Mouse (Mus musculus) heart, adult 2 months (tissue): Measurements from ENCODE around the gene Lpin2. TPM values are rescaled to one million over a fixed set of nuclear protein-coding genes. Genes with fewer than 3 reads are reported as not detected.

Experiments
- DNase-seq, 2 experiments: peaks; one replicate each; pipeline ENCODE4 v3.0.0; 2021
- H3K27ac ChIP-seq: fragments of 200-600 bp; 2 replicates; pipeline ENCODE4 v1.8.1; 2022
- H3K27me3 ChIP-seq: fragments of 200-500 bp; 2 replicates; pipeline ENCODE4 v1.6.1; 2012; ENCODE audit warnings: mild to moderate bottlenecking, low read length, inconsistent platforms, mixed read lengths; ENCODE audit not compliant: control insufficient read depth, insufficient read depth
- H3K36me3 ChIP-seq: fragments of 200-500 bp; 2 replicates; pipeline ENCODE4 v1.6.1; 2012; ENCODE audit warnings: low read length, inconsistent platforms; ENCODE audit not compliant: control insufficient read depth, insufficient read depth
- H3K4me1 ChIP-seq: fragments of 200-500 bp; 2 replicates; pipeline ENCODE4 v1.6.1; 2011; ENCODE audit warnings: low read length; ENCODE audit not compliant: control insufficient read depth, insufficient read depth
- H3K4me3 ChIP-seq: fragments of 200-600 bp; 2 replicates; pipeline ENCODE4 v1.8.1; 2022
- H3K79me2 ChIP-seq: fragments of 200-500 bp; replicated peaks from 2 replicates; pipeline ENCODE4 v1.6.1; 2012; ENCODE audit warnings: mild to moderate bottlenecking, inconsistent platforms, low read length, moderate library complexity, mixed read lengths; ENCODE audit not compliant: control insufficient read depth, insufficient read depth
- H3K9ac ChIP-seq: fragments of 200-500 bp; 2 replicates; pipeline ENCODE4 v1.6.1; 2012; ENCODE audit warnings: low read depth, mild to moderate bottlenecking, control low read depth, inconsistent platforms, low read length, mixed read lengths
- CTCF ChIP-seq: fragments of 200-600 bp; IDR thresholded peaks from 2 replicates; pipeline ENCODE4 v1.8.1; 2022; ENCODE audit warnings: antibody characterized with exemption, mild to moderate bottlenecking, moderate library complexity
- EP300 ChIP-seq: fragments of 200-500 bp; IDR thresholded peaks from 2 replicates; pipeline ENCODE4 v1.6.1; 2011; ENCODE audit warnings: low read depth, low read length, control low read depth; ENCODE audit not compliant: insufficient read depth
- POLR2A ChIP-seq: fragments of 200-500 bp; IDR thresholded peaks from 2 replicates; pipeline ENCODE4 v1.6.1; 2011; ENCODE audit warnings: mild to moderate bottlenecking, low read depth, low read length, control low read depth; ENCODE audit not compliant: insufficient read depth
- WGBS: fragments of 180-500 bp; shearing (Covaris S2); methylation state at CpG from one replicate; pipeline ENCODE4 v1.1.7; 2018; 5-methylcytosine and 5-hydroxymethylcytosine counted together
- intact Hi-C: fragments of 180-260 bp; cut with DNase I; formaldehyde crosslinking; loops from one replicate; pipeline ENCODE4 v1.15.1; 2025
- polyA plus RNA-seq: library from polyadenylated mRNA; depleted of rRNA; stranded (reverse); fragments of >200 nt; gene quantifications from 2 replicates; pipeline ENCODE4 v1.2.3, GENCODE M21; 2012
- total RNA-seq, 2 experiments: library from RNA; stranded (reverse); gene quantifications; 2 replicates each; pipeline ENCODE4 v1.2.3; 2021

The Lpin2 gene
- total and polyA plus RNA-seq, 3 experiments, result 3.4 to 13.1 (median 6.0) TPM

DNA sequence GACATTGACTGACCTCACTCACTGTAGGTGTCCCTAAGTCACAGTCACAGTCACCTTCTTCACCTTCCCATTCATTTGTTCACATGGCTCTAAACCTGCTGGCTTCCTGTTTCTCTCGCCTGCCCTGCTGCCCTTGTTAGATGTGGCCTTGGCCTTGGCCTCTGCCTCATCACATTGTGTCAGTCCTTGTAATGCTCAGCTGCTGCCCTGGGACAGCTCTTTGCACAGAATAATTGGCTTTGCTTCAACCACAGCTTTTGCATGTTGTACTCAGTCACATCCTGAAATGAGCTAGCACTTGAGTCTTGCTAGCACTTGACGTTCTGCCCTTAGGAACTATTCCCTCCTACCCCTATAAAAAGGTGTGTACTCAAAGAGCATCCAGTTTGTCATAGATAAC lies 42.2 kb downstream of the Lpin2 start:
- Histone ChIP-seq H3K36me3 (no peaks in the 10 kb centered on the region; the same call in 1 of the 2 replicates), H3K4me3 (no peak overlapping the region), H3K27ac (no peak overlapping the region), H3K27me3 (no peaks in the 10 kb centered on the region), H3K79me2 (no peaks in the 10 kb centered on the region), H3K4me1 (no peaks in the 10 kb centered on the region; the same call in 1 of the 2 replicates), H3K9ac (no peak overlapping the region)
- TF ChIP-seq EP300 (no peak), CTCF (no peak), POLR2A (no peak)
- 34% methylated on average over 2 of the region's 2 CpGs for WGBS
- DNase-seq, result no peak
- intact Hi-C loops, result no loop called here

DNA sequence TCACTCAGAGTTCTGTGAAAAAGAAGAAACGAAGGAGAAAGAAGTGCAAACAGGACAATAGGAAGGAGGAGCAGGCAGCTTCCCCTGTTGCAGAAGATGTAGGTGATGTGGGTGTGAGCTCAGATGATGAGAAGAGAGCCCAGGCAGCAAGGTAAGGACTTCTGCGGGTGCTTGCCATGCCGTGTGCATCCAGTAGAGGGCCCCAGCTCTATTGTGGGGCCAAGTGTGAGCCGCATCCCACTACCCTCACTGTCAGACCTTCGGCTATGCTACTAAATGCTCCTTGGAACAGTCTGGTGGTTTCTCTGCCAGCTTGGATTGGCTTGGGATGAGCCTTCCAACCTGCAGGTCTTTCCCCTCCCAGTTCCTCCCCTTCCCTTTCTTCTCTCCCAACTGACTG lies 42.7 kb downstream of the Lpin2 start:
- Histone ChIP-seq H3K4me1 (no peaks in the 10 kb centered on the region; the same call in 1 of the 2 replicates), H3K36me3 (no peaks in the 10 kb centered on the region), H3K4me3 (no peak overlapping the region), H3K27me3 (no peaks in the 10 kb centered on the region), H3K27ac (no peak overlapping the region), H3K79me2 (no peaks in the 10 kb centered on the region), H3K9ac (no peak overlapping the region)
- intact Hi-C loops, result no loop called here
- WGBS, result 57% methylated on average over 5 of the region's 5 CpGs
- DNase-seq, result peak; percentile 26 to 52
- TF ChIP-seq CTCF (peak; percentile 77), POLR2A (no peak)

DNA sequence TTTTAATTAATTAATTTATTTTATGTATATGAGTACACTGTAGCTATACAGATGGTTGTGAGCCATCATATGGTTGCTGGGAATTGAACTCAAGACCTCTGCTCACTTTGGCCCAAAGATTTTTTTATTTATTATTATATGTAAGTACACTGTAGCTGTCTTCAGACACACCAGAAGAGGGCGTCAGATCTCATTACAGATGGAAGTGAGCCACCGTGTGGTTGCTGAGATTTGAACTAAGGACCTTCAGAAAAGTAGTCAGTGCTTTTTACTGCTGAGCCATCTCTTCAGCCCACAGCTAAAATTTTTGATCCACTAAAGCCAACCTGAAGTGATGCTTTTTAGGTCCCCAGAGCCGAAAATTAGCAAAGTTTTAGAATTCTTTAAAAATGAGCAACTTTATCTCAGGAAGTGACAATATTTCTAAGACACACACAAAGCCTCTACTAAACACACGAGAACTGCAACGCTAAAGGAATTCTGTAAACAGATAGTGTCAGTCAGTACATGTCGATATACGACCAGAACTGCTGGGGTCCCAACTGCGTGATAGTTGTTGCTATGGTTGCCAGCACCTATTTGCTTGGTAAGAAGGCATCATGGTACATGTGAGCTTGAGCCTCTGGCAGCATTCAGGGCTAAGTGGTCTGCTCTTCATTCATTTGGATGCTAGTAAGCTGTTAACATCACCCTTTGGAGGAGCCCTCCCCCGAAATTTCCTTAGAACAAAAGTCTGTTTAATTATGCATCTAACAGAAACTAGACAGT lies 45.0 kb downstream of the Lpin2 start:
- Histone ChIP-seq H3K4me1 (no peaks in the 10 kb centered on the region), H3K36me3 (no peaks in the 10 kb centered on the region), H3K27me3 (no peaks in the 10 kb centered on the region), H3K9ac (no peak overlapping the region), H3K4me3 (no peak overlapping the region), H3K27ac (no peak overlapping the region), H3K79me2 (no peaks in the 10 kb centered on the region)
- intact Hi-C loops, result no loop called here
- WGBS, result 88% methylated on average over 9 of the region's 9 CpGs
- DNase-seq, result no peak
- TF ChIP-seq CTCF (peak; percentile 25; the same call in 1 of the 2 replicates), POLR2A (no peak)

DNA sequence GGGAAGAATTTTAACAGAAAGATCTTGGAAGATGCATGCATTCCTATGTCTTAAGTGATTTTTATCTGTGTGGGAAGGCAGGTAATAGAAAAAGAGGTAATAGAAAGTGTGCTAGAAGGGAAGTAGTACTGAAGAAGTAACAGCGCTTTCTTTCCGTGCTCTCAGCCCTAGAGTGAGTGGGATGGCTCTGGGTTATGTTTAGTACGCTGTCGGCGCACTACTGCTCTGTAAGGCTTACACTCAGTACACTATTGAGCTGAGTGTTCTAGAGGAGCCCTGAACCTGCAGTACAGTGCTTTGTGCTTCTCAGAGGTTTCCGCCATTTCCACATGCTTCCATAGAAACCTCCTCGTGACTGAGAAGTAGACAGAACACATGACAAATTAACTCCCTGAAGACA lies 46.3 kb downstream of the Lpin2 start:
- no peaks in the 10 kb centered on the region for H3K36me3 ChIP-seq
- no peak for DNase-seq
- no peak overlapping the region for H3K27ac ChIP-seq
- intact Hi-C loops, result no loop called here
- WGBS, result 90% methylated on average over 7 of the region's 7 CpGs
- H3K4me1 ChIP-seq, result no peaks in the 10 kb centered on the region
- no peaks in the 10 kb centered on the region for H3K27me3 ChIP-seq
- H3K4me3 ChIP-seq, result no peak overlapping the region
- no peak overlapping the region for H3K9ac ChIP-seq
- no peaks in the 10 kb centered on the region for H3K79me2 ChIP-seq
- TF ChIP-seq POLR2A (no peak), CTCF (no peak), EP300 (no peak)

DNA sequence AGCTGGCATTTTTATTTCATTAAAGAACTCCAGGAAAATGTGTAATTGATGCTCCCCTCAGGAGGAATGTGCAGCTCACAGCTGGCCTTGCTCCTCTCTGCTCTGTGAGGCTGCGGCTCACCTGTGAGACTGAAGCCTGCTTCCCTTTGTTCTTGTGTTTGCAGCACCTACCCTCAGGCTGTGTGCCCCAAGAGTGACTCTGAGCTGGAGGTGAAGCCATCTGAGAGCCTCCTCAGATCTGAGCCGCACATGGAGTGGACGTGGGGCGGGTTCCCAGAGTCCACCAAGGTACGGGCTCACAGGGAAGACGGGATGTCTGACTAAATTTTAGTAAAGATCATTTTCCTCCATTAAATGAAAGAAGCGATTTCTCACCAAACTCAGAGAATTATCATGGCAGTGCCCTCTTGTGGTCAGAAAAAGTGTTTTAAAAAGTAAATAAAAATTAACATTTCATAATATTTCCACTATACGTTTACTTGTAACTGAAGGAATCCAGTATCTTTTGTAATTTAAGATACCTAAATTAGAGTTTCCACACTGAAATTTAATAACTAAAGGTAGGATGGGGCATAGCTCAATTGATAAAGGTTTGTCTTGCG lies 47.8 kb downstream of the Lpin2 start:
- TF ChIP-seq POLR2A (no peak), EP300 (no peak), CTCF (peak; percentile 65)
- no peaks in the 10 kb centered on the region for H3K27me3 ChIP-seq
- no peak overlapping the region for H3K4me3 ChIP-seq
- no peak overlapping the region for H3K27ac ChIP-seq
- no peaks in the 10 kb centered on the region for H3K36me3 ChIP-seq
- WGBS, result 79% methylated on average over 9 of the region's 9 CpGs
- no peaks in the 10 kb centered on the region for H3K4me1 ChIP-seq
- intact Hi-C loops, result no loop called here
- no peaks in the 10 kb centered on the region for H3K79me2 ChIP-seq
- no peak overlapping the region for H3K9ac ChIP-seq
- no peak for DNase-seq

DNA sequence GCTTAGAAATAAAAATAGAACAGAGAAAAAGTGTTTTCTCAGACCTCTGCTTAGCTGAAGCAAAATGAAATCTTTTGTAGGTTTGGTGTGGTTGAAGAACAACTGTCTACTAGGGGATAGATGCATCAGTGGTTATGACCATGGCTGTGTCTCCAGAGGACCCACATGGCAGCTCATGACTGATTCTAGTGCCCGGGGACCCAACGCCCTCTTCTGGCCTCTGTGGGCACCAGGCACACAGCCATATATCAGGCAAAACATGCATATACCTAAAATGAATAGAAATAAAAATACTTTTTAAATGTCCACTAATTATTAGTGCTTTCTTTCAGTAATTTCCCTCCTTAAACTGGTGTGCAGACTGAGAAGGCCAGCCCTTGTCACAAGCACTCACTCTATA lies 49.6 kb downstream of the Lpin2 start:
- Histone ChIP-seq H3K27ac (no peak overlapping the region), H3K4me3 (no peak overlapping the region), H3K36me3 (no peaks in the 10 kb centered on the region), H3K4me1 (no peaks in the 10 kb centered on the region), H3K27me3 (no peaks in the 10 kb centered on the region), H3K9ac (no peak overlapping the region), H3K79me2 (no peaks in the 10 kb centered on the region)
- intact Hi-C loops, result no loop called here
- TF ChIP-seq CTCF (no peak), POLR2A (no peak), EP300 (no peak)
- no peak for DNase-seq
- 88% methylated on average over 2 of the region's 2 CpGs for WGBS
